Comparison of ENCODE assay signal across 9 mouse cellular contexts in the genomic region with DNA sequence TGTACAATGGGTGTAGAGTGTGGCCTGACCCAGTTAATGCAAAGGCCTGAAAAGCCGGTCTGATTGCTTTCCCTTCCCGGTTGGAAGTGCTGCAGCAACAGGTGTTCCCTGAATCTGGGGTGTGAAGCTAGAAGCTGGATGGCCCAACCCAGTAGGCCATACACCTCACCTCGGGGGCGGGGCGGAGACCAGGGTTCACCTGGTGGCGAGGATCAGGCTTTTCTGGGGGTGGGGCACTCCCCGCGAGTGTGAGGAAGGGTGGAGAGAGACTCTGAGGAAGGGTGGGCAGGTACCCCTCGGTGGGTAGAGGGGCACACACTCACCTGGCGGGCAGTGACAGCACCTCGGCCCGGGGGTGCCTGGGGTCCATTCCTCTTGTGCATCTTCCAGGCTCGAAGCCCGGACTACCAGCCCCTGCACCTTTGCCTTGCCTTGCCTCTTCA. TPM values are rescaled to one million over a fixed set of nuclear protein-coding genes. Genes with fewer than 3 reads are reported as not detected.
DNase-seq lines count a peak whose midpoint lies in the region; ATAC-seq and TF ChIP-seq lines count a peak whose summit lies in the region.
"Had no signal": no experiment of that assay in that cellular context is flagged by ENCODE, and none has a peak within 500 bp of the region (broad histone marks: within the 10 kb centered on the region; RNA-seq: fewer than 3 reads in every experiment).

No protein-coding gene starts in this region.

- peak overlapping the region; percentile 85 for H3K9ac ChIP-seq in limb, embryonic 15.5 days
- H3K9ac ChIP-seq in midbrain, embryonic 14.5 days (replicated peaks; ENCODE audit: low read length): peak overlapping the region; percentile 76

- intact Hi-C loops in gastrocnemius, adult 2 months (cut with DNase I): no loop called here

- no peak for TF ChIP-seq CTCF in gastrocnemius, adult 2 months (IDR thresholded peaks at IDR 0.05)

- H3K4me3 ChIP-seq in gastrocnemius, adult 2 months: peak overlapping the region; percentile 97
- peak overlapping the region; percentile 77 for H3K4me3 ChIP-seq in limb, embryonic 15.5 days
- H3K4me3 ChIP-seq in midbrain, embryonic 14.5 days (replicated peaks; ENCODE audit: low read depth, low read length): peak overlapping the region; percentile 69

- peak overlapping the region; percentile 91 for H3K4me2 ChIP-seq in limb, embryonic 15.5 days
- H3K4me2 ChIP-seq in midbrain, embryonic 14.5 days (ENCODE audit: low read length): peak overlapping the region; percentile 88

- WGBS in limb, embryonic 15.5 days: 9% methylated on average over 14 of the region's 14 CpGs
- WGBS in midbrain, embryonic 14.5 days: 9% methylated on average over 14 of the region's 14 CpGs

- H3K4me1 ChIP-seq in limb, embryonic 15.5 days: peaks cover 26% of the 10 kb centered on the region
- H3K4me1 ChIP-seq in midbrain, embryonic 14.5 days (ENCODE audit: control insufficient read depth, insufficient read depth, low read length): peaks cover 6% of the 10 kb centered on the region; the same call in 1 of the 2 replicates

- H3K36me3 ChIP-seq in limb, embryonic 15.5 days: peaks cover 27% of the 10 kb centered on the region
- H3K36me3 ChIP-seq in midbrain, embryonic 14.5 days (ENCODE audit: control insufficient read depth, insufficient read depth, low read length): peaks cover 24% of the 10 kb centered on the region

- no peaks in the 10 kb centered on the region for H3K9me3 ChIP-seq in limb, embryonic 15.5 days
- H3K9me3 ChIP-seq in midbrain, embryonic 14.5 days (ENCODE audit: control insufficient read depth, low read length): no peaks in the 10 kb centered on the region

- no peak for DNase-seq in gastrocnemius, adult 2 months
- DNase-seq in gastrocnemius, adult 8-10 months (ENCODE audit: low spot score in 2 of 2): no peak
- DNase-seq in WW6 (ENCODE audit: low read depth, low spot score): peak; percentile 39
- DNase-seq in midbrain, embryonic 14.5 days: peak; percentile 28
- no peak for DNase-seq in frontal cortex, postnatal 14 days (ENCODE audit: low spot score in 2 of 2)
- no peak for DNase-seq in layer of hippocampus, postnatal 25 days (ENCODE audit: extremely low spot score in 1 of 2, low spot score in 1 of 2)

- no peaks in the 10 kb centered on the region for H3K27me3 ChIP-seq in limb, embryonic 15.5 days
- H3K27me3 ChIP-seq in midbrain, embryonic 14.5 days (ENCODE audit: control insufficient read depth, insufficient read depth, low read length): no peaks in the 10 kb centered on the region

- peak; percentile 8; the same call in 1 of the 2 replicates for ATAC-seq in granulocyte monocyte progenitor cell, adult 5-6 weeks (replicated peaks; ENCODE audit: poor library complexity, severe bottlenecking)
- ATAC-seq in limb, embryonic 15.5 days (ENCODE audit: insufficient number of reproducible peaks, low FRiP score, low TSS enrichment, low read depth): peak; percentile 37; the same call in 1 of the 2 replicates
- peak; percentile 66 for ATAC-seq in midbrain, embryonic 14.5 days (ENCODE audit: low FRiP score, low TSS enrichment)

- peak overlapping the region; percentile 86 for H3K27ac ChIP-seq in gastrocnemius, adult 2 months
- peak overlapping the region; percentile 81 for H3K27ac ChIP-seq in limb, embryonic 15.5 days
- no peak overlapping the region for H3K27ac ChIP-seq in midbrain, embryonic 14.5 days (replicated peaks; ENCODE audit: low read depth, low read length)

RNA-seq across cellular contexts. Expression of a gene that starts 0.4 kb away (rescaled TPM):
- total RNA-seq in gastrocnemius, adult 2 months (2021): 10 to 100 TPM; 16.8 to 18.6 TPM
- total RNA-seq in gastrocnemius, adult 8-10 months (2022): 10 to 100 TPM; 14.0 to 20.0 (median 15.4) TPM
- total RNA-seq in granulocyte monocyte progenitor cell, adult 5-6 weeks (2014; fragmentation: Nextera tagmentation): 11.8 and 13.5 TPM in 2 replicates
- total RNA-seq in granulocyte monocyte progenitor cell, adult 5-6 weeks (2017): 4.2 and 9.0 TPM in 2 replicates
- polyA plus RNA-seq in limb, embryonic 15.5 days (2015; fragmentation: Nextera tagmentation; extraction: Ambion mirVana): 28.5 and 29.2 TPM in 2 replicates
- polyA plus RNA-seq in midbrain, embryonic 14.5 days (2014; fragmentation: Nextera tagmentation; extraction: Ambion mirVana): 28.9 and 33.1 TPM in 2 replicates
- 10 to 100 TPM; 52.6 to 54.0 TPM for total RNA-seq in layer of hippocampus, postnatal 25 days (2021)

RNA-seq across cellular contexts. Expression of a gene that starts 0.5 kb away (rescaled TPM):
- total RNA-seq in gastrocnemius, adult 2 months (2021): under 1 TPM; 0.28 to 0.50 TPM
- total RNA-seq in gastrocnemius, adult 8-10 months (2022): under 1 TPM; 0.16 to 0.46 (median 0.30) TPM
- 1.2 TPM in 1 of 2 replicates, not detected in the other for total RNA-seq in granulocyte monocyte progenitor cell, adult 5-6 weeks (2014; fragmentation: Nextera tagmentation)
- total RNA-seq in granulocyte monocyte progenitor cell, adult 5-6 weeks (2017): 1.2 and 1.8 TPM in 2 replicates
- polyA plus RNA-seq in limb, embryonic 15.5 days (2015; fragmentation: Nextera tagmentation; extraction: Ambion mirVana): 1.1 and 1.3 TPM in 2 replicates
- 1.8 and 1.9 TPM in 2 replicates for polyA plus RNA-seq in midbrain, embryonic 14.5 days (2014; fragmentation: Nextera tagmentation; extraction: Ambion mirVana)
- total RNA-seq in layer of hippocampus, postnatal 25 days (2021): 1 to 10 TPM; 1.4 to 2.1 TPM

RNA-seq across cellular contexts. Expression of a gene that starts 21.6 kb away (rescaled TPM):
- total RNA-seq in gastrocnemius, adult 2 months (2021): not detected
- total RNA-seq in gastrocnemius, adult 8-10 months (2022): not detected
- 0.41 TPM in 1 of 2 replicates, not detected in the other for total RNA-seq in granulocyte monocyte progenitor cell, adult 5-6 weeks (2014; fragmentation: Nextera tagmentation)
- total RNA-seq in granulocyte monocyte progenitor cell, adult 5-6 weeks (2017): 0.26 TPM in 1 of 2 replicates, not detected in the other
- polyA plus RNA-seq in limb, embryonic 15.5 days (2015; fragmentation: Nextera tagmentation; extraction: Ambion mirVana): 2.0 and 2.2 TPM in 2 replicates
- polyA plus RNA-seq in midbrain, embryonic 14.5 days (2014; fragmentation: Nextera tagmentation; extraction: Ambion mirVana): 0.63 and 0.68 TPM in 2 replicates
- total RNA-seq in layer of hippocampus, postnatal 25 days (2021): not detected
- total RNA-seq: left cerebral cortex, postnatal 10 days had no signal

RNA-seq across cellular contexts. Expression of a gene that starts 37.7 kb away (rescaled TPM):
- not detected for total RNA-seq in gastrocnemius, adult 2 months (2021)
- total RNA-seq in gastrocnemius, adult 8-10 months (2022): not detected
- total RNA-seq in granulocyte monocyte progenitor cell, adult 5-6 weeks (2014; fragmentation: Nextera tagmentation): 3.5 and 9.6 TPM in 2 replicates
- total RNA-seq in granulocyte monocyte progenitor cell, adult 5-6 weeks (2017): not detected in 2 replicates
- polyA plus RNA-seq in limb, embryonic 15.5 days (2015; fragmentation: Nextera tagmentation; extraction: Ambion mirVana): 1.8 and 3.0 TPM in 2 replicates
- 9.4 and 11.7 TPM in 2 replicates for polyA plus RNA-seq in midbrain, embryonic 14.5 days (2014; fragmentation: Nextera tagmentation; extraction: Ambion mirVana)
- 1 to 10 TPM; 2.6 to 3.0 TPM for total RNA-seq in layer of hippocampus, postnatal 25 days (2021)

RNA-seq across cellular contexts. Expression of a gene that starts 42.8 kb away (rescaled TPM):
- 1 to 10 TPM; 4.8 to 5.4 TPM for total RNA-seq in gastrocnemius, adult 2 months (2021)
- total RNA-seq in gastrocnemius, adult 8-10 months (2022): 1 to 10 TPM; 4.3 to 5.2 (median 4.7) TPM
- 19.9 and 23.9 TPM in 2 replicates for total RNA-seq in granulocyte monocyte progenitor cell, adult 5-6 weeks (2014; fragmentation: Nextera tagmentation)
- 15.2 and 16.9 TPM in 2 replicates for total RNA-seq in granulocyte monocyte progenitor cell, adult 5-6 weeks (2017)
- 6.8 and 8.7 TPM in 2 replicates for polyA plus RNA-seq in limb, embryonic 15.5 days (2015; fragmentation: Nextera tagmentation; extraction: Ambion mirVana)
- 19.9 and 26.0 TPM in 2 replicates for polyA plus RNA-seq in midbrain, embryonic 14.5 days (2014; fragmentation: Nextera tagmentation; extraction: Ambion mirVana)
- total RNA-seq in layer of hippocampus, postnatal 25 days (2021): 10 to 100 TPM; 18.5 to 19.1 TPM

Comparison
In these comparisons a context has a peak if more than half of its experiments do, and no peak if none do; other contexts are left out.
1. DNase-seq: peak in WW6 (single experiment) and midbrain, embryonic 14.5 days (single experiment); none in gastrocnemius, adult 2 months (single experiment), gastrocnemius, adult 8-10 months (0 of 2), frontal cortex, postnatal 14 days (0 of 2) and layer of hippocampus, postnatal 25 days (0 of 2).
2. ATAC-seq: peak in every context shown above with its lines; median percentile 66 in midbrain, embryonic 14.5 days; 37 in limb, embryonic 15.5 days; 8 in granulocyte monocyte progenitor cell, adult 5-6 weeks.
3. Peak in every context shown above with its lines, with median percentiles within 50 percentile points of each other: H3K4me3 ChIP-seq.